Mouse (Mus musculus): Measurements from ENCODE around the gene Gpn2.

- no peak for TF ChIP-seq CTCF (IDR thresholded peaks at IDR 0.05; ENCODE audit: insufficient read depth, low read length)
- no peak for TF ChIP-seq POLR2A (IDR thresholded peaks at IDR 0.05; ENCODE audit: borderline replicate concordance, extremely low read depth, low read depth, low read length)
These were observed 14.7 kb upstream of the Gpn2 start for GRCm38 (mm10) chr4:133569291-133570065.

Measured in lung, adult 2 months (tissue).